In the genomic region with DNA sequence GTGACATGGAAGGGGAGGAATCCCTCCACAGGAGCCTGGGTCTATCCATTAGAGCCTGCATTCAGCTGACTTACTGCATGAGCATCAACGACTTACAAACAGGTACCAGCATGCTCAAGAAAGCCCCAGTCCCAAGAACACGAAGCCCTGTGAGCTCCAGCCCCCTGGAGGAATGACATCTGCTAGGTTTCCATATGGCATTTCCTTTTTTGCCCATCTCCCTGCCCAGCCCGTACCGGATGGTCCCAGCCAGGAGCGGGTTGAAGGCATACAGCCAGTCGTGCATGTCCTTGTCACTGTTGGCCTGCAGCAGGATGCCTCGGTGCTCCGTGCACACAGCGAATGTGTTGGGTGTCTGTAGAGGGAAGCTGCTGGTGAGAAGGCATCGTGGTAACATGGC, we compare ENCODE assay signal across 21 mouse cellular contexts. TPM values are rescaled to one million over a fixed set of nuclear protein-coding genes. Genes with fewer than 3 reads are reported as not detected.
"Had no signal": no experiment of that assay in that cellular context is flagged by ENCODE, and none has a peak within 500 bp of the region (broad histone marks: within the 10 kb centered on the region; RNA-seq: fewer than 3 reads in every experiment).

No protein-coding gene starts in this region.

- H3K36me3 ChIP-seq: kidney, embryonic 15.5 days; limb, embryonic 13.5 days had no signal

- ATAC-seq: lung, postnatal 0 days; midbrain, embryonic 15.5 days had no signal

- H3K9me3 ChIP-seq: kidney, embryonic 15.5 days; limb, embryonic 13.5 days; midbrain, embryonic 15.5 days; neural tube, embryonic 12.5 days had no signal

- H3K4me1 ChIP-seq: kidney, embryonic 15.5 days; limb, embryonic 13.5 days; midbrain, embryonic 15.5 days; neural tube, embryonic 12.5 days had no signal

- H3K27me3 ChIP-seq: kidney, embryonic 15.5 days; limb, embryonic 13.5 days; midbrain, embryonic 15.5 days; neural tube, embryonic 12.5 days had no signal

- DNase-seq: kidney, postnatal 14 days; left cerebral cortex, postnatal 4 days; lung, adult 2 months; lung, postnatal 36 days; thymus, postnatal 36 days had no signal

- H3K4me3 ChIP-seq: kidney, embryonic 15.5 days; limb, embryonic 13.5 days; midbrain, embryonic 15.5 days; neural tube, embryonic 12.5 days had no signal

- H3K27ac ChIP-seq: kidney, embryonic 15.5 days; limb, embryonic 13.5 days; liver, embryonic 14.5 days; midbrain, embryonic 15.5 days; neural tube, embryonic 12.5 days; stomach, postnatal 0 days had no signal

RNA-seq across cellular contexts. Expression of gene Aqp12, which starts 12.6 kb away (rescaled TPM):
- total RNA-seq: layer of hippocampus, adult 8-10 months; layer of hippocampus, postnatal 14 days; left cerebral cortex, adult 18-20 months; left cerebral cortex, postnatal 10 days; left cerebral cortex, postnatal 4 days; megakaryocyte progenitor cell, adult 5-6 weeks; monocyte, adult 5-6 weeks; neutrophil, adult 5-6 weeks had no signal
- polyA plus RNA-seq: kidney, embryonic 15.5 days; limb, embryonic 13.5 days; liver, adult 2 months; liver, embryonic 14.5 days; lung, adult 2 months; lung, postnatal 0 days; midbrain, embryonic 11.5 days; midbrain, embryonic 15.5 days; neural tube, embryonic 12.5 days; stomach, postnatal 0 days had no signal
